Mouse (Mus musculus): ENCODE results near the gene Gm3646. TPM values are rescaled to one million over a fixed set of nuclear protein-coding genes. Genes with fewer than 3 reads are reported as not detected.
A peak's percentile ranks its signal among the peaks of the same experiment; 100 is the strongest.

The Gm3646 gene
- polyA plus RNA-seq, 1 experiment from 2014 or later: 1.9 TPM

GRCm38 (mm10) chr1:39830786-39831593 is 25.9 kb upstream of the Gm3646 start:
- Histone ChIP-seq H3K36me3 (no peaks in the 10 kb centered on the region), H3K27me3 (replicated peaks) (no peaks in the 10 kb centered on the region), H3K9me3 (no peaks in the 10 kb centered on the region), H3K9ac (no peak overlapping the region), H3K4me1 (peaks cover 4% of the 10 kb centered on the region; the same call in 1 of the 2 replicates), H3K4me2 (no peak overlapping the region), H3K27ac (replicated peaks) (no peak overlapping the region), H3K4me3 (no peak overlapping the region)
- no peak for ATAC-seq (ENCODE audit: extremely low read depth, insufficient number of reproducible peaks, low FRiP score, low TSS enrichment)
- WGBS: 82% methylated on average over 11 of the region's 11 CpGs

GRCm38 (mm10) chr1:39824902-39825301 is 19.8 kb upstream of the Gm3646 start:
- H3K4me3 ChIP-seq: no peak overlapping the region
- H3K9ac ChIP-seq: no peak overlapping the region
- no peak overlapping the region for H3K27ac ChIP-seq (replicated peaks)
- H3K27me3 ChIP-seq (replicated peaks): no peaks in the 10 kb centered on the region
- H3K4me1 ChIP-seq: no peaks in the 10 kb centered on the region
- H3K9me3 ChIP-seq: no peaks in the 10 kb centered on the region
- no peaks in the 10 kb centered on the region for H3K36me3 ChIP-seq
- 47% methylated on average over 4 of the region's 4 CpGs for WGBS
- H3K4me2 ChIP-seq: no peak overlapping the region
- ATAC-seq (ENCODE audit: extremely low read depth, insufficient number of reproducible peaks, low FRiP score, low TSS enrichment): no peak

DNA sequence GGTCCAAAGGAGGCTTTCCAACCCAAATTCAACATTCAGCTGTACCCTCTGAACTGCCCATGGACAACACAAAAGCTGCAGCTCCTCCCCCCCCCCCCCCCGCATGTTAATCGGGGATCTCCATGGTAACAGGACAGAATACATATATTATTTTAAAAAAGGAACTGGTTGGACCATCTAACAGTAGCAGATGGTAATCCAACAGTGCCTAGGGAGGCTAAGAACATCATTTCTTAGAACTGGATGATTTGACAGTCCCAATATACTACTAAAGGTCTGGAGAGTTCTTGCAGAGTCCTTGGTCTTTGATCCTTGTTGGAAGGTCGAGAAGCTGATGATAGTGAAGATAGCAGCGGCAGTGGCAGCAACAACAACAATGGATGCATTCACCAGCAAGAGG is 19.1 kb upstream of the Gm3646 start:
- no peak overlapping the region for H3K4me3 ChIP-seq
- H3K27me3 ChIP-seq (replicated peaks): no peaks in the 10 kb centered on the region
- no peak overlapping the region for H3K4me2 ChIP-seq
- H3K9ac ChIP-seq: no peak overlapping the region
- no peak for ATAC-seq (ENCODE audit: extremely low read depth, insufficient number of reproducible peaks, low FRiP score, low TSS enrichment)
- WGBS: 52% methylated on average over 4 of the region's 4 CpGs
- H3K36me3 ChIP-seq: no peaks in the 10 kb centered on the region
- no peak overlapping the region for H3K27ac ChIP-seq (replicated peaks)
- H3K9me3 ChIP-seq: no peaks in the 10 kb centered on the region
- H3K4me1 ChIP-seq: no peaks in the 10 kb centered on the region

- no peaks in the 10 kb centered on the region for H3K4me1 ChIP-seq
- no peak for ATAC-seq (ENCODE audit: extremely low read depth, insufficient number of reproducible peaks, low FRiP score, low TSS enrichment)
- WGBS: 75% methylated on average over 10 of the region's 10 CpGs
Observed at GRCm38 (mm10) chr1:39819596-39819995, 14.5 kb upstream of the Gm3646 start.

DNA sequence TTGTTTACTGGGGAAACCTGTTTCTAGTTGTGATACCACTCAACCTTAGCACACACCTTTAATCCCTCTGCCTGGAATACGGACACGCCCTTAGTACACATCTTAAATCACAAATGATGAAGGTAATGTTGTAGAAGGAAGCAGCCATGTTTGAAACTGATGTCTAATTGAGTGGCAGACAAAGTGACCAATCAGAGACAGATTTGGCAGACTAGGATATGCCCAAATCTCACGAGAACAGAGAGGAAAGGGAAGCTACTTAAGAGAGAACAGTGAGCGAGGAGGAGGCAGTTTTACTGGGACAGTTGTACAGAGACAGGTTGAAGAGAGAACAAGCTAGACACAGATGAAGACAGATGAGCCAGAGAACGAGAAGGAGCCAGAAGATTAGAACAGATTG is 10.6 kb upstream of the Gm3646 start:
- no peak overlapping the region for H3K4me2 ChIP-seq
- peaks cover 8% of the 10 kb centered on the region; the same call in 1 of the 2 replicates for H3K4me1 ChIP-seq
- WGBS: 76% methylated on average over 5 of the region's 5 CpGs
- no peak overlapping the region for H3K9ac ChIP-seq
- no peak for ATAC-seq (ENCODE audit: extremely low read depth, insufficient number of reproducible peaks, low FRiP score, low TSS enrichment)
- H3K27me3 ChIP-seq (replicated peaks): no peaks in the 10 kb centered on the region
- no peak overlapping the region for H3K4me3 ChIP-seq
- H3K36me3 ChIP-seq: no peaks in the 10 kb centered on the region
- H3K27ac ChIP-seq (replicated peaks): no peak overlapping the region
- H3K9me3 ChIP-seq: no peaks in the 10 kb centered on the region

More at GRCm38 (mm10) chr1:39819596-39819995, 14.5 kb upstream of the Gm3646 start:
- H3K4me3 ChIP-seq: no peak overlapping the region
- no peak overlapping the region for H3K9ac ChIP-seq
- H3K27ac ChIP-seq (replicated peaks): no peak overlapping the region
- H3K4me2 ChIP-seq: no peak overlapping the region
- no peaks in the 10 kb centered on the region for H3K36me3 ChIP-seq
- no peaks in the 10 kb centered on the region for H3K27me3 ChIP-seq (replicated peaks)
- H3K9me3 ChIP-seq: no peaks in the 10 kb centered on the region

DNA sequence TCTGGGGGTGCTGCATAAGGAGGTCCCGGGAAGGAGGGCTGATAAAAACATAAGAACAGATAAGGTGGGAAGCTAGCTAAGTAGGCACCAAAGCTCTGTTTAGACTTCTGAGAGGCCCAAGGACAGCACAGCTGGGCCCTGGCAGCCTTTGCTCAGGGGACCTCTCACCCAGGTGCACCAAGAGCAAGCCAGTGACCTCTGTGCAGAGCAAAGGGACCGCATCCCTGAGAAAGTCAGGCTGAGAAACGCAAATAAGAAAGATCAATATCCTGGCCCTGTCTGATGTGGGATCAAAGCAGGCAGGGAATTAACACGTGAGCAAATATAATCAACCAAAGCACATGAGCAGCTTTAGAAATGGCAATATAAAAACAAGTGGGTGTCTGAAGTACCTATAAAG is 7.9 kb upstream of the Gm3646 start:
- no peaks in the 10 kb centered on the region for H3K27me3 ChIP-seq (replicated peaks)
- no peak for ATAC-seq (ENCODE audit: extremely low read depth, insufficient number of reproducible peaks, low FRiP score, low TSS enrichment)
- no peak overlapping the region for H3K4me2 ChIP-seq
- no peak overlapping the region for H3K9ac ChIP-seq
- no peak overlapping the region for H3K4me3 ChIP-seq
- peaks cover 14% of the 10 kb centered on the region for H3K4me1 ChIP-seq
- WGBS: 66% methylated on average over 4 of the region's 4 CpGs
- no peaks in the 10 kb centered on the region for H3K9me3 ChIP-seq
- no peak overlapping the region for H3K27ac ChIP-seq (replicated peaks)
- no peaks in the 10 kb centered on the region for H3K36me3 ChIP-seq

GRCm38 (mm10) chr1:39804789-39805188 is 343 bp downstream of the Gm3646 start:
- H3K27me3 ChIP-seq (replicated peaks): no peaks in the 10 kb centered on the region
- peak overlapping the region; percentile 85 for H3K27ac ChIP-seq (replicated peaks)

GRCm38 (mm10) chr1:39802946-39803345 is 2.2 kb downstream of the Gm3646 start:
- no peaks in the 10 kb centered on the region for H3K36me3 ChIP-seq
- H3K27ac ChIP-seq (replicated peaks): no peak overlapping the region
- no peak overlapping the region for H3K4me2 ChIP-seq
- no peaks in the 10 kb centered on the region for H3K27me3 ChIP-seq (replicated peaks)
- no peak overlapping the region for H3K9ac ChIP-seq
- no peak overlapping the region for H3K4me3 ChIP-seq
- H3K9me3 ChIP-seq: no peaks in the 10 kb centered on the region
- peaks cover 20% of the 10 kb centered on the region for H3K4me1 ChIP-seq
- 69% methylated on average over 7 of the region's 7 CpGs for WGBS
- ATAC-seq (ENCODE audit: extremely low read depth, insufficient number of reproducible peaks, low FRiP score, low TSS enrichment): no peak

More at GRCm38 (mm10) chr1:39804789-39805188, 343 bp downstream of the Gm3646 start:
- Histone ChIP-seq H3K4me1 (peaks cover 26% of the 10 kb centered on the region), H3K4me2 (peak overlapping the region; percentile 37), H3K9ac (0 out of 2 replicates have a peak overlapping the region, but pooled peaks have one; percentile 28), H3K9me3 (no peaks in the 10 kb centered on the region), H3K36me3 (no peaks in the 10 kb centered on the region), H3K4me3 (no peak overlapping the region)
- 76% methylated on average over 6 of the region's 6 CpGs for WGBS
- no peak for ATAC-seq (ENCODE audit: extremely low read depth, insufficient number of reproducible peaks, low FRiP score, low TSS enrichment)

DNA sequence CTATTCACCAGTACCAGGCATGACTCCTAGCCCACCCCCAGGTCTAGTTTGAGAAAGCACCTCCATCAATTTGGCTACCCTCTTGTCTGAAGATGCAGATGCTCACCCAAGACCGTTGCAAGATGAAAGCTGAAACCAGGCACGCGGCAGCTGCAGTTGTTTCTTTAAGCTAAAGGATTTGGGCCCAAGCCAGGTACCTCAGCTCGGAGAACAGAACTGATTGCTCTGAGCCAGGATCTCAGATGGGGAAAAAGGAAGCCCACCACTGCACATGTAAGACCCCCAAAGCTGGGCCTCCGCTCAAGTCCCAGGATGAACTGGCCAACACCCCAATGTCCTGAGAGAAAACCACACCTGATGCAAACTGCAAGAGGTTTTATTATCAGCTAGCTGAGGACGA is 7.6 kb downstream of the Gm3646 start:
- no peak overlapping the region for H3K4me3 ChIP-seq
- 0 out of 2 replicates have a peak, but pooled peaks cover 3% of the 10 kb centered on the region for H3K9me3 ChIP-seq
- H3K4me2 ChIP-seq: no peak overlapping the region
- no peak for ATAC-seq (ENCODE audit: extremely low read depth, insufficient number of reproducible peaks, low FRiP score, low TSS enrichment)
- H3K36me3 ChIP-seq: no peaks in the 10 kb centered on the region
- WGBS: 75% methylated on average over 6 of the region's 6 CpGs
- H3K9ac ChIP-seq: no peak overlapping the region
- H3K4me1 ChIP-seq: no peaks in the 10 kb centered on the region
- H3K27me3 ChIP-seq (replicated peaks): no peaks in the 10 kb centered on the region
- H3K27ac ChIP-seq (replicated peaks): no peak overlapping the region

DNA sequence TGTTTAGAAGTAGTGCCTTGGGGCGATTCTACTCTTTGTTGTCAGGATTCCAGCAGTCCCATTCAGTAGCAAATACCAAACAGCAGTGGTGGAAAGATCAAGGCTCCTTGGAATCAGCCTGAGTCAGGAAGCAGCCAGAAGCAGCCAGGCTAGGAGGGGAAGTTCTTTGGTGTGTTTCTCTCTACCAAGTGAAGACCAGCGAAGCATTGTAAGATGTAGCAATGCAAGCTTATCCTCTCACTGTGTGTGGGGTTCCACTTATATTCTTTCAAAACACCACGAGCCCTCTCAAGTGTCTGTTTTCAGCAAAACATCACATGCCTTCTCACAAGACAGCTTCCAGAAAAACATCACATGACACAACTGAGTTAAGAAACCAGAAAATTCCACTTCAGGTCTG is 8.4 kb downstream of the Gm3646 start:
- Histone ChIP-seq H3K9me3 (0 out of 2 replicates have a peak, but pooled peaks cover 3% of the 10 kb centered on the region), H3K9ac (no peak overlapping the region), H3K27me3 (replicated peaks) (no peaks in the 10 kb centered on the region), H3K27ac (replicated peaks) (no peak overlapping the region), H3K4me3 (no peak overlapping the region), H3K36me3 (no peaks in the 10 kb centered on the region), H3K4me1 (no peaks in the 10 kb centered on the region), H3K4me2 (no peak overlapping the region)
- 71% methylated on average over 3 of the region's 3 CpGs for WGBS
- ATAC-seq (ENCODE audit: extremely low read depth, insufficient number of reproducible peaks, low FRiP score, low TSS enrichment): no peak

DNA sequence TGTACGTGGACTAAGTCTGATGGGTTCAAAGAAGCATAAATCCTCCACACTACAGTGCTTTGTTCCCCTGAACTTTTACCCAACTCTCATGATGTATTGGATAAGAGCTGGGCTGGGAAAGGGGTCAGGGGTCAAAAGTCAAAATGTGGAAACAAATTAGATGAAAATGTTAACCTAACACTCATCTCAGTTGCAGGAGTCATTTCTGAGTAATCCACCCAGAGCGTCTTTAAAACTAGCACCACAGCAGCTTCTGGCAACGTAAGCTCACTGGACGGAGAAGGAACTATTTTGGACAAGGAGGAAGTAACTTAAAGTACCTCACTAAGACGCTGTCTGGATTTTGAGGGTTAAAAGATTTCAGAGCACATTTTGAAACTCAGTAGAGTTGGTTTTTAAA is 20.5 kb downstream of the Gm3646 start:
- H3K36me3 ChIP-seq: no peaks in the 10 kb centered on the region
- H3K4me2 ChIP-seq: no peak overlapping the region
- no peak overlapping the region for H3K4me3 ChIP-seq
- WGBS: 77% methylated on average over 5 of the region's 5 CpGs
- ATAC-seq (ENCODE audit: extremely low read depth, insufficient number of reproducible peaks, low FRiP score, low TSS enrichment): no peak
- no peak overlapping the region for H3K27ac ChIP-seq (replicated peaks)
- H3K9ac ChIP-seq: no peak overlapping the region
- H3K4me1 ChIP-seq: no peaks in the 10 kb centered on the region
- no peaks in the 10 kb centered on the region for H3K27me3 ChIP-seq (replicated peaks)
- H3K9me3 ChIP-seq: 0 out of 2 replicates have a peak, but pooled peaks cover 8% of the 10 kb centered on the region

- H3K4me2 ChIP-seq: no peak overlapping the region
- no peaks in the 10 kb centered on the region for H3K27me3 ChIP-seq (replicated peaks)
- H3K27ac ChIP-seq (replicated peaks): no peak overlapping the region
- H3K36me3 ChIP-seq: no peaks in the 10 kb centered on the region
- no peaks in the 10 kb centered on the region for H3K9me3 ChIP-seq
- peaks cover 6% of the 10 kb centered on the region for H3K4me1 ChIP-seq
- no peak for ATAC-seq (ENCODE audit: extremely low read depth, insufficient number of reproducible peaks, low FRiP score, low TSS enrichment)
- 87% methylated on average over 6 of the region's 6 CpGs for WGBS
- no peak overlapping the region for H3K9ac ChIP-seq
- H3K4me3 ChIP-seq: no peak overlapping the region
Observed at GRCm38 (mm10) chr1:39781835-39782234, 23.3 kb downstream of the Gm3646 start.
